Mouse (Mus musculus) testis, adult 2 months (tissue): ENCODE results near the gene Foxj2. TPM values are rescaled to one million over a fixed set of nuclear protein-coding genes. Genes with fewer than 3 reads are reported as not detected.

ENCODE experiments used
- H3K27ac ChIP-seq: fragments of 200-500 bp; 2 replicates; pipeline ENCODE4 v1.5.1; 2012; ENCODE audit warnings: low read depth, low read length; ENCODE audit not compliant: control insufficient read depth, insufficient read depth
- H3K27me3 ChIP-seq: fragments of 200-500 bp; 2 replicates; pipeline ENCODE4 v1.6.1; 2012; ENCODE audit warnings: mild to moderate bottlenecking, low read length, moderate library complexity; ENCODE audit not compliant: control insufficient read depth, insufficient read depth
- H3K36me3 ChIP-seq: fragments of 200-500 bp; 2 replicates; pipeline ENCODE4 v1.6.1; 2012; ENCODE audit warnings: mild to moderate bottlenecking, low read length; ENCODE audit not compliant: control insufficient read depth, insufficient read depth
- H3K4me1 ChIP-seq: fragments of 200-500 bp; 2 replicates; pipeline ENCODE4 v1.6.1; 2012; ENCODE audit warnings: low read length; ENCODE audit not compliant: control insufficient read depth, insufficient read depth
- H3K4me3 ChIP-seq: fragments of 200-500 bp; 2 replicates; pipeline ENCODE4 v1.5.1; 2012; ENCODE audit warnings: low read depth, mild to moderate bottlenecking, low read length, moderate library complexity, mixed read lengths; ENCODE audit not compliant: control insufficient read depth
- CTCF ChIP-seq: fragments of 200-500 bp; IDR thresholded peaks from 2 replicates; pipeline ENCODE4 v1.5.1; 2012; ENCODE audit warnings: low read depth, mild to moderate bottlenecking, inconsistent platforms, low read length, moderate library complexity; ENCODE audit not compliant: control insufficient read depth, insufficient read depth, insufficient replicate concordance
- POLR2A ChIP-seq: fragments of 200-500 bp; IDR thresholded peaks from 2 replicates; pipeline ENCODE4 v1.6.1; 2012; ENCODE audit warnings: low read depth, mild to moderate bottlenecking, inconsistent platforms, low read length, moderate library complexity; ENCODE audit not compliant: control insufficient read depth
- polyA plus RNA-seq: library from polyadenylated mRNA; depleted of rRNA; stranded (reverse); fragments of >200 nt; gene quantifications from 2 replicates; pipeline ENCODE4 v1.2.3, GENCODE M21; 2012; rRNA removed

The Foxj2 gene
- polyA plus RNA-seq, 1 experiment, result 3.7 TPM

DNA sequence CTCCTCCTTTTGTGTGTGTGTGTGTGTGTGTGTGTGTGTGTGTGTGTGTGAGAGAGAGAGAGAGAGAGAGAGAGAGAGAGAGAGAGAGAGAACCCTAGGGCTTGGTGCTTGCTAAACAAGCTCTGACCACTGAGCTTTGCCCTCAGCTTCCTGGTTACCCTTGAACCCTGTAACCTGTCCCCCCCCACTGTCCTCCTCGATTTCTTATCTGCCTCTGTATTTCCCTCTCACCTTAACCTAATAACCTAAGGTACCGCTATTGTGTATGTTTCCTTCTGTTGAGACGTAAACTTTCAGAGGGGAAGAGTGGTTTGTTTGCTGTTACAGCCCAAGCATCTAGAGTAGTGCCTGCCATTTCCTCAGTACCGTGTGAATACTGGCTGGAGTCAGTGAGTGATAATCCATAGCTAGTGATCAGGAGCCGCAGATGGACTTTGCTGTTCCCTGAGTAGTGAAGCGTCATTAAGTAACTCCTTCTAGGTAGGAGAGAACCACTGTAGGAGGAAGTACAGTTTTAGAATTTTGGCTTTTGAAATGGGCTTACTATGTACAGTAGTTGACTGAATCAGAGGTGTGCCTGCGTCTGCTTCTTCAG, 59.5 kb downstream of the Foxj2 start:
- H3K27me3 ChIP-seq, result no peaks in the 10 kb centered on the region
- H3K27ac ChIP-seq, result no peak overlapping the region
- no peak overlapping the region for H3K4me3 ChIP-seq
- peaks cover 5% of the 10 kb centered on the region for H3K36me3 ChIP-seq
- TF ChIP-seq CTCF (no peak), POLR2A (no peak)
- H3K4me1 ChIP-seq, result no peaks in the 10 kb centered on the region; the same call in 1 of the 2 replicates

- no peak for TF ChIP-seq POLR2A
- no peak for TF ChIP-seq CTCF
- peaks cover 7% of the 10 kb centered on the region for H3K36me3 ChIP-seq
Observed at GRCm38 (mm10) chr6:122879781-122880505, 60.2 kb downstream of the Foxj2 start.

DNA sequence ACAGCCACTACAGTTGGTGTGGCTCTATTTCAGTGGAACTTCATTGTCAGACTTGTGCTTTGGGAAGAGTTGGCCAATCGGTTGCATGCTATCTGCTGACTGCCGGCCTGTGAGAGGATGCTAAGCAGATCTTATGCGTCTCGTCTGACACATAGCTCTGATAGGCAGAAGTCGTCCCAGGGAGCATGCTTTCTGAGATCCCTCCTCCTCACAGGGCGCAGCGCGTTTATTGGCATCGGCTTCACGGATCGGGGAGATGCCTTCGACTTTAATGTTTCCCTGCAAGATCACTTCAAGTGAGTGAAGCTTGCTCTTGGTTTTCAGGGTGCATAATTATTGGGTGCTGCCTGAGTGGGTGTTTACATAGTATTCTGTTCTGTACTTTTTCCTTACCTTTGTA, 61.6 kb downstream of the Foxj2 start:
- Histone ChIP-seq H3K4me1 (no peaks in the 10 kb centered on the region), H3K36me3 (peaks cover 7% of the 10 kb centered on the region), H3K27me3 (no peaks in the 10 kb centered on the region), H3K27ac (no peak overlapping the region), H3K4me3 (no peak overlapping the region)
- TF ChIP-seq CTCF (no peak), POLR2A (no peak)

More at GRCm38 (mm10) chr6:122879781-122880505, 60.2 kb downstream of the Foxj2 start:
- Histone ChIP-seq H3K27me3 (no peaks in the 10 kb centered on the region), H3K4me3 (no peak overlapping the region), H3K4me1 (no peaks in the 10 kb centered on the region; the same call in 1 of the 2 replicates), H3K27ac (no peak overlapping the region)

GRCm38 (mm10) chr6:122883603-122884002, 63.9 kb downstream of the Foxj2 start:
- H3K27me3 ChIP-seq, result no peaks in the 10 kb centered on the region
- no peak overlapping the region for H3K4me3 ChIP-seq
- peaks cover 11% of the 10 kb centered on the region for H3K36me3 ChIP-seq
- H3K4me1 ChIP-seq, result no peaks in the 10 kb centered on the region
- H3K27ac ChIP-seq, result no peak overlapping the region
- TF ChIP-seq CTCF (no peak), POLR2A (no peak)

- no peak overlapping the region for H3K27ac ChIP-seq
- H3K4me1 ChIP-seq, result no peaks in the 10 kb centered on the region
- H3K36me3 ChIP-seq, result peaks cover 4% of the 10 kb centered on the region; the same call in 1 of the 2 replicates
- no peaks in the 10 kb centered on the region for H3K27me3 ChIP-seq
- no peak overlapping the region for H3K4me3 ChIP-seq
- no peak for TF ChIP-seq POLR2A
- no peak for TF ChIP-seq CTCF
Observed at GRCm38 (mm10) chr6:122889599-122889998, 69.9 kb downstream of the Foxj2 start.

DNA sequence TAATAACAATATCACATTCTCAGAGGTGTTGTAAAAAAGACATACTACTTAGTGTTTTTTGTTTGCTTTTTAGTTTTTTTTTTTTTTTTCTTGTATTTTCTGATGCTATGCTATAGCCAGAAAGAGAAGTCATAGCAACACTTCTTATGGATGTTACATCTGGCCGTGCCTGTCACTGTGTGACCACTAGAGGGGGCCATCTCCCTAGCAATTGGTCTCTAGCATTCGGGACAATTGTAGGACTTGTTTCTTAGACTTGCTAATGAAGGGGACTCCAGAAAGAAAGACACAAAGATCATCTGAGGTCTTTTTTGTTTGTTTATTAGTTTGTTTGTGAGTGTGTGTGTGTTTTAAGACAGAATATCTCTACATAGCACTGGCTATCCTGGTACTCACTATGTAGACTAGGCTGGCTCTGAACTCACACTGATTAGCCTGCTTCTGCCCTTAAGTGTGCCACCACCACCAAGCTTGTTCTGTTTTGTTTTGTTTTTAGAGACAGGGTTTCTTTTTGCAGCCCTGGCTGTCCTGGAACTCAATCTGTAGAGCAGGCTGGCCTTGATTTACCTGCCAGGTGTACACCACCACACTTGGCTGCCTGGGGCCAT, 72.8 kb downstream of the Foxj2 start:
- Histone ChIP-seq H3K27ac (no peak overlapping the region), H3K27me3 (no peaks in the 10 kb centered on the region), H3K36me3 (peaks cover 1% of the 10 kb centered on the region; the same call in 1 of the 2 replicates), H3K4me1 (no peaks in the 10 kb centered on the region), H3K4me3 (no peak overlapping the region)
- TF ChIP-seq CTCF (peak; percentile 51; the same call in 1 of the 2 replicates), POLR2A (no peak)

Other genes starting within 250 kb of the Foxj2 start
- 1.7 and 2.2 TPM in 2 replicates for gene Apobec1, start 217.5 kb upstream of the Foxj2 start, polyA plus RNA-seq
- 0.05 and 0.06 TPM in 2 replicates for gene Gdf3, start 209.8 kb upstream of the Foxj2 start, polyA plus RNA-seq
- gene Dppa3, start 193.5 kb upstream of the Foxj2 start, polyA plus RNA-seq, result 0.17 TPM in 1 of 2 replicates, not detected in the other
- gene Nanog, start 112.4 kb upstream of the Foxj2 start, polyA plus RNA-seq, result 0.08 and 0.10 TPM in 2 replicates
- gene Slc2a3, start 18.3 kb upstream of the Foxj2 start, polyA plus RNA-seq, result 703 and 947 TPM in 2 replicates
- gene C3ar1, start 36.2 kb downstream of the Foxj2 start, polyA plus RNA-seq, result 0.60 and 0.67 TPM in 2 replicates
- gene Necap1, start 54.6 kb downstream of the Foxj2 start, polyA plus RNA-seq, result 9.9 and 13.2 TPM in 2 replicates
- 0.48 and 0.58 TPM in 2 replicates for gene Clec4a1, start 101.9 kb downstream of the Foxj2 start, polyA plus RNA-seq
- gene Clec4a3, start 132.6 kb downstream of the Foxj2 start, polyA plus RNA-seq, result 0.32 TPM in 1 of 2 replicates, not detected in the other
- gene Clec4a4, start 170.5 kb downstream of the Foxj2 start, polyA plus RNA-seq, result 0.19 TPM in 1 of 2 replicates, not detected in the other
- gene Clec4b1, start 230.0 kb downstream of the Foxj2 start, polyA plus RNA-seq, result 0.26 and 0.32 TPM in 2 replicates